Comparison of ENCODE assay signal across 25 mouse cellular contexts in genomic region chrX:95948135-95948534, GRCm38 (mm10).
"Had no signal": no experiment of that assay in that cellular context is flagged by ENCODE, and none has a peak within 500 bp of the region (broad histone marks: within the 10 kb centered on the region; RNA-seq: fewer than 3 reads in every experiment).

No protein-coding gene starts in this region.

- DNase-seq: gastrocnemius, adult 2 months; gastrocnemius, postnatal 10 days; gastrocnemius, postnatal 25 days; heart, adult 18-20 months; heart, postnatal 10 days; kidney, adult 11 months; kidney, adult 2 months; kidney, adult 9 months; kidney, postnatal 14 days; kidney, postnatal 36 days; layer of hippocampus, adult 9-11 months; layer of hippocampus, postnatal 36 days; left cerebral cortex, postnatal 4 days had no signal

- H3K4me1 ChIP-seq: heart, embryonic 10.5 days; heart, embryonic 12.5 days; hindbrain, embryonic 13.5 days; hindbrain, embryonic 15.5 days; kidney, embryonic 15.5 days; limb, embryonic 13.5 days; limb, embryonic 15.5 days; liver, embryonic 12.5 days had no signal

- ATAC-seq: hindbrain, postnatal 0 days; intestine, embryonic 16.5 days; liver, embryonic 12.5 days had no signal

- H3K4me3 ChIP-seq: gastrocnemius, adult 2 months; heart, embryonic 10.5 days; heart, embryonic 12.5 days; hindbrain, embryonic 13.5 days; hindbrain, embryonic 15.5 days; kidney, embryonic 15.5 days; limb, embryonic 13.5 days; limb, embryonic 15.5 days; liver, embryonic 12.5 days had no signal

- H3K27me3 ChIP-seq: heart, embryonic 12.5 days; hindbrain, embryonic 13.5 days; hindbrain, embryonic 15.5 days; limb, embryonic 15.5 days; liver, embryonic 12.5 days had no signal

- H3K27ac ChIP-seq: gastrocnemius, adult 2 months; heart, embryonic 10.5 days; hindbrain, embryonic 13.5 days; hindbrain, embryonic 15.5 days; hindbrain, postnatal 0 days; kidney, embryonic 15.5 days; kidney, postnatal 0 days; limb, embryonic 13.5 days; limb, embryonic 15.5 days; liver, embryonic 12.5 days; liver, embryonic 14.5 days had no signal
